Mouse (Mus musculus): ENCODE measurements around the gene Cnn2.

DNA sequence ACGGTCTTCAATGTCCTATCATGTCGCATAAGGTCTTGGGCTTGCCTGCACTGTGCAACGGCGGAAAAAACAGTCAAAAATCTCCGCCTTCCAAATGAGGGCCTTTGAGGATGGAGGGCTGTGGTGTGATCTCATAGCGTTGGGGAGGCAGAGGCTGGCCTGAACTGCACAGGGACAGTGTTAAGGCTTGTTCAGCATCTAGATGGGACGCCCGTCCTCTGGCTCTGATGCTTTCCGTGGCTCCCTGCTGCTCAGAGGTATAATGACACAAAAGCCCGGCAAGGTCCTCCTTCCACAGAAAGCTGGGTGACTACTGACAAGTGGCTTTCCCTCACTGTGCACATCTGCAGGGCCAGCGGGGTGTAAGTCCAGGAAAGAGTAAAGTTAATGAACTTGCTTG, 31.8 kb downstream of the Cnn2 start:
- no peak for TF ChIP-seq CTCF (conservative IDR thresholded peaks at IDR 0.05; ENCODE audit: low read length)
- no peak for TF ChIP-seq NANOG (IDR thresholded peaks at IDR 0.05; ENCODE audit: borderline replicate concordance, low read length)
- TF ChIP-seq POU5F1 (IDR thresholded peaks at IDR 0.05; ENCODE audit: borderline replicate concordance, low read length) = no peak

Measured in E14TG2a.4 (cell line).